Mouse (Mus musculus): ENCODE results near the gene Psmd14. TPM values are rescaled to one million over a fixed set of nuclear protein-coding genes. Genes with fewer than 3 reads are reported as not detected.

The Psmd14 gene
- polyA plus RNA-seq, 1 experiment, result 70.8 TPM

DNA sequence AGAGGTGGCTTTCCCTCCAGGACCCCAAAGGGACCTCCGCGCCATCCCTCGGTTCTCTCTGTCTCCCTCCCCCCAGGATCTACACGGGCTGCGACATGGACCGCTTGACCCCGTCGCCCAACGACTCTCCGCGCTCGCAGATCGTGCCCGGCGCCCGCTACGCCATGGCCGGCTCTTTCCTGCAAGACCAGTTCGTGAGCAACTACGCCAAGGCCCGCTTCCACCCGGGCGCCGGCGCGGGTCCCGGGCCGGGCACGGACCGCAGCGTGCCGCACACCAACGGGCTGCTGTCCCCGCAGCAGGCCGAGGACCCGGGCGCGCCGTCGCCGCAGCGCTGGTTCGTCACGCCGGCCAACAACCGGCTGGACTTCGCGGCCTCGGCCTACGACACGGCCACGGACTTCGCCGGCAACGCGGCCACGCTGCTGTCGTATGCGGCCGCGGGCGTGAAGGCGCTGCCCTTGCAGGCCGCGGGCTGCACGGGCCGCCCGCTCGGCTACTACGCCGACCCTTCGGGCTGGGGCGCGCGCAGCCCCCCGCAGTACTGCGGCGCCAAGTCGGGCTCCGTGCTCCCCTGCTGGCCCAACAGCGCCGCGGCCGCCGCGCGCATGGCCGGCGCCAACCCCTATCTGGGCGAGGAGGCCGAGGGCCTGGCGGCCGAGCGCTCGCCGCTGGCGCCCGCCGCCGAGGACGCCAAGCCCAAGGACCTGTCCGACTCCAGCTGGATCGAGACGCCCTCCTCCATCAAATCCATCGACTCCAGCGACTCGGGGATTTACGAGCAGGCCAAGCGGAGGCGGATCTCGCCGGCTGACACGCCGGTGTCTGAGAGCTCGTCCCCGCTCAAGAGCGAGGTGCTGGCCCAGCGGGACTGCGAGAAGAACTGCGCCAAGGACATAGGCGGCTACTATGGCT is 100.3 kb downstream of the Psmd14 start:
- Histone ChIP-seq H3K27ac (ENCODE audit: control insufficient read depth, insufficient read depth, low read depth, low read length, poor library complexity) (no peak overlapping the region), H3K4me1 (ENCODE audit: control insufficient read depth, insufficient read depth, low read length) (no peaks in the 10 kb centered on the region; the same call in 1 of the 2 replicates), H3K4me3 (replicated peaks; ENCODE audit: control insufficient read depth, low read depth, low read length) (no peak overlapping the region)
- 2% methylated on average over 121 of the region's 121 CpGs for WGBS
- no peak for TF ChIP-seq POLR2A (IDR thresholded peaks at IDR 0.05; ENCODE audit: borderline replicate concordance, control insufficient read depth, low read depth, low read length)
- TF ChIP-seq CTCF (IDR thresholded peaks at IDR 0.05; ENCODE audit: control insufficient read depth, insufficient read depth, low read length), result no peak

DNA sequence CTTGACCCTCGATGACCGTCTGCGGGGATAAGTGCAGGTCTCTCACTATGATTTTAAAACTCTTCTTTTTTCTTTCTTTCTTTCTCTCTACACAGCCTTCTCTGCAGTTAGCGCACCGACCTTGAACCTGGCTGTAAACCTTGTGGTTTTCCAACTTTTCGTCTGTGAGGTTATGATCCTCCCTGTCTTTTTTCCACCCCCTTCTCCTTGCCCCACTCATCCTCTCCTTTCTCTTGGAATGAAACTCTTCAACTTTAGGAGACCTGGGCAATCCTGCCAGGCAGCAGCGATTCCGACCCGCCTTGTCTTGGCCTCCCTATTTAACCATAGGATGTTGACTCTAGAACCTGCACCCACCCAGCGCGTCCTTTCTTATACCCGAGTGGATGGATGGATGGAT is 101.0 kb downstream of the Psmd14 start:
- 6% methylated on average over 12 of the region's 12 CpGs for WGBS
- Histone ChIP-seq H3K4me3 (replicated peaks; ENCODE audit: control insufficient read depth, low read depth, low read length) (no peak overlapping the region), H3K27ac (ENCODE audit: control insufficient read depth, insufficient read depth, low read depth, low read length, poor library complexity) (no peak overlapping the region), H3K4me1 (ENCODE audit: control insufficient read depth, insufficient read depth, low read length) (no peaks in the 10 kb centered on the region; the same call in 1 of the 2 replicates)
- no peak for TF ChIP-seq POLR2A (IDR thresholded peaks at IDR 0.05; ENCODE audit: borderline replicate concordance, control insufficient read depth, low read depth, low read length)
- no peak for TF ChIP-seq CTCF (IDR thresholded peaks at IDR 0.05; ENCODE audit: control insufficient read depth, insufficient read depth, low read length)

DNA sequence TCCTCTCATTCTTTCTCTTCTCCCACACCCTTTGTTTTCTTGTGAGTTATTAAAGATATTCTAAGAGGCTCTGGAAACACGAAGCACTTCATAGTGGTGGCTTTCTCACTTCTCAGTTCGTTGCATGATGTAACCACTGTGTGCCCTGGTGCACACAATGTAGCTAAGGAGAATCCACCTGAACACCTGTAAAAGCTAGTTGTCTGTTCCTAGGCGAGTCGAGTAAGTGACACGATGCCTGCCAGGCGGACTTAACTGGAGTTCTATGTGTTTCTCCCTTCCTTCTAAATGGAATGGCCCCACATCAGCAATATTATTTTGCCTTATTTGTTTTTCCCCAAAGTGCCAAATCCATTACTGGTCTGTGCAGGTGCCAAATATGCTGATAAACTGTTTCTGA is 101.6 kb downstream of the Psmd14 start:
- Histone ChIP-seq H3K4me3 (replicated peaks; ENCODE audit: control insufficient read depth, low read depth, low read length) (no peak overlapping the region), H3K4me1 (ENCODE audit: control insufficient read depth, insufficient read depth, low read length) (no peaks in the 10 kb centered on the region; the same call in 1 of the 2 replicates), H3K27ac (ENCODE audit: control insufficient read depth, insufficient read depth, low read depth, low read length, poor library complexity) (no peak overlapping the region)
- WGBS, result 16% methylated on average over 6 of the region's 6 CpGs
- TF ChIP-seq POLR2A (IDR thresholded peaks at IDR 0.05; ENCODE audit: borderline replicate concordance, control insufficient read depth, low read depth, low read length), result no peak
- TF ChIP-seq CTCF (IDR thresholded peaks at IDR 0.05; ENCODE audit: control insufficient read depth, insufficient read depth, low read length), result no peak

DNA sequence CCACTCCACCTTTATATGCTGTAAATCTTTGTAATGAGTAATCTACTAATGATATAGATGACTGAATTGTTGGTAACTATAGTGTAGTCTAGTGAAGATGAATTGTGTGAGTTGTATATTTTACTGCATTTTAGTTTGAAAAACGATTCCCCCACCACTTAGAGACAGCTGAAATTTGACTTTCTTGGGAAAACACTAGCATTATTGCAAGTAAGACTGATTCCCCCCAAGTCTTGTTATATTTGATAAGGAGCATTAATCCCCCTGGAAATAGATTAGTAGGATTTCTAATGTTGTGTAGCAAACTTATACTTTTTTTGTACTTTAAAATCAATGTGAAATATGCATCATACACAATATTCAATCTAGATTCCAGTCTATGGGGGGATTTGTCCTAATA is 102.0 kb downstream of the Psmd14 start:
- WGBS, result 24% methylated on average over 1 of the region's 1 CpGs
- Histone ChIP-seq H3K27ac (ENCODE audit: control insufficient read depth, insufficient read depth, low read depth, low read length, poor library complexity) (no peak overlapping the region), H3K4me3 (replicated peaks; ENCODE audit: control insufficient read depth, low read depth, low read length) (no peak overlapping the region), H3K4me1 (ENCODE audit: control insufficient read depth, insufficient read depth, low read length) (no peaks in the 10 kb centered on the region; the same call in 1 of the 2 replicates)
- TF ChIP-seq CTCF (IDR thresholded peaks at IDR 0.05; ENCODE audit: control insufficient read depth, insufficient read depth, low read length) (no peak), POLR2A (IDR thresholded peaks at IDR 0.05; ENCODE audit: borderline replicate concordance, control insufficient read depth, low read depth, low read length) (no peak)

DNA sequence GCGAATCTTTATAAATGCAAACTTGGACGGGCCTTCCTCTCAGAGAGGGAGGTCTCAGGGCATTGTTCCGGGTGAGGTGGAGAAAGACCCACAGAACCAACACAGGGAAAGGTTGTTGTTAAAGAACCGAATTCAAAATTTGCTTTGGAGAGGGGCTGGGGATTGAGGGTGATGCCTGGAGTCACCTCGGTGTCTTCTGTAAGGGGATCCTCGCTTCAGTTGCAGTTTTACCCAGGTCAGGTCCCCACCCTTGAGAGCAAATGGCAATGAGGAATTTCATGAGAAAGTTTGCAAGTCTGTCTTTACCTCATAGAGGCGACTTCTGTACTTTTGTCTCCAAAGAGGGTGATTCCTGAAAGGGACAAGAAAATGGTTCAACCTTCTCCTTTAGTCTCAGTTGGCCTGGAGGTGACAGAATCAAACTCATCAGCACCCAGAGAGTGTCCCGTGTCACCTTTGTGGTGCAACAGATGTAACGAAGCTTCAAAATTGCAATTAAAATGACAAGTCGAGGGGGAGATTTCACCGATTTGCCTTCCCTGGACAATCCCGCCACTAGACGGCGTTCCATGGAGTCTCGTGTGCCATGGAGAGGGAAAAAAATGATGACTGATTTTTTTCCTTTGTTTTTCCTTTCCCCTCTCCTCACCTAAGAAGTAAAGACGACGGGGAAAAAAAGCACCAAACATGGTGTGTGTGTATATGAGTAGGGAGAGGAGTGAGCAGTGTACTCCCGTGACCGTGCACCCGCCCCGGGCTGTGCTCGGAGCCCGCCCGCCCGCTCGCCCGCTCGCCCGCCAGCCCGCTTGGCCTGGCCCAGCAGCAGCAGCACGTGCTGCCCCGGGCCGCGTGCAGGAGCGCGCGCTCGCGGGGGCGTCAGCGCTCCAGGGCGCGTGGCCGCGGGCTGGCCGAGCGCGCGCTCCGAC is 103.3 kb downstream of the Psmd14 start:
- WGBS, result 4% methylated on average over 37 of the region's 50 CpGs
- TF ChIP-seq CTCF (IDR thresholded peaks at IDR 0.05; ENCODE audit: control insufficient read depth, insufficient read depth, low read length) (no peak), POLR2A (IDR thresholded peaks at IDR 0.05; ENCODE audit: borderline replicate concordance, control insufficient read depth, low read depth, low read length) (no peak)
- H3K4me1 ChIP-seq (ENCODE audit: control insufficient read depth, insufficient read depth, low read length), result no peaks in the 10 kb centered on the region
- no peak overlapping the region for H3K4me3 ChIP-seq (replicated peaks; ENCODE audit: control insufficient read depth, low read depth, low read length)
- H3K27ac ChIP-seq (ENCODE audit: control insufficient read depth, insufficient read depth, low read depth, low read length, poor library complexity), result no peak overlapping the region

DNA sequence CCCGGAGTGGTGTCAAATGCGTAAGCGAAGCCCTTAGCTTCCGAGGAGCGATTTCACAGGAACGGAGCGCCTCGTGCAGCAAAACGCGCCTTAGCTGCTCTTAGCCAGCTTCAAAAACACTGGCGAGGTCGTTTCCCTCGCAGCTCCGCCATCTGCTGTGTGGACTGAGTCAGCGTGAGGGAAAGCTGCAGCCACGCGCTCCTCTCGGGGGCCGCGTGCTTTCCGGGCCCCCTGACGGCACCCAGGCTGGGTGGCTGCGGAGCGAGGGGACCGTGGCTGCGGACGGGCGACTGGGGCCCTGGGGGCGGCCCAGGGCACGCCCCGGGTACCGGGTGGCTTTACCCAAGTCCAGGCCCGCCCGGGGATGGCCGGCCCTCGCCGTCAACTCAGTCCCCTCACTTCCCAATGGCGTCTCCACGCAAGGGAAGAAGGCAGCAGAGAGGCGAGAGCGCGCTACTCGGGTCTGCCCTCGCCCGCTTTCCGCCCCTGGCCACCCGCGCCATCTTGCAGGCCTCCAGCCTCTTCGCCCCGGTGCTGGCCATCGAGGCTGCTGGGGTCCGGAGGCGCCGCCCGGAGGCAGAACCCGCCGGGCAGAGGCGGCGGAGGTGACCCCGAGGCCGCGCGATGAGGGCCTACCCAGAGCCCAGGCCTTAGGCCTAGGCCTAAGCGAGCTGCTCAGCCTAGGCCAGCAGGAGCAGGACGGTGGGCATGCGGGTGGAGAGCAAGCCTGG is 104.3 kb downstream of the Psmd14 start:
- no peaks in the 10 kb centered on the region for H3K4me1 ChIP-seq (ENCODE audit: control insufficient read depth, insufficient read depth, low read length)
- no peak overlapping the region for H3K27ac ChIP-seq (ENCODE audit: control insufficient read depth, insufficient read depth, low read depth, low read length, poor library complexity)
- 42% methylated on average over 65 of the region's 66 CpGs for whole genome bisulfite sequencing
- TF ChIP-seq POLR2A (IDR thresholded peaks at IDR 0.05; ENCODE audit: borderline replicate concordance, control insufficient read depth, low read depth, low read length), result no peak
- TF ChIP-seq CTCF (IDR thresholded peaks at IDR 0.05; ENCODE audit: control insufficient read depth, insufficient read depth, low read length), result no peak
- H3K4me3 ChIP-seq (replicated peaks; ENCODE audit: control insufficient read depth, low read depth, low read length), result no peak overlapping the region

DNA sequence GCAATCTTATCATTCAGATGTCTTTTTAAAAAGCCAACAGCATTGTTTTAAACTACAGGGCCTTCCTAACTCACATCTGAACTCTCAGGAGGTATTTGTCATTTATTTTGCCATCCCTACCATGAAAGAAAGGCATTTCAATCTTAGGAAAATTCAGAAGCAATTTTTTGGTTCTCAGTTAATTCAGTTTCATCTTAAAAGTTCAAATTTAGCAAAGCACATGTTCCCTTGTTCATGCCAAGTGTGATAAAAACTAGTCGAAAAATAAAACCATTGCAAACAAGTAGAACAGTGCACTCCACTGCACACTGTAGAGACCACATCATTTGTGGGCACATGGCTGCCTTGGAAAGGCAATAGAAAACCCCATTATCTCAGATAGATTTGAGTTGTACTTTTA is 106.7 kb downstream of the Psmd14 start:
- Histone ChIP-seq H3K4me3 (replicated peaks; ENCODE audit: control insufficient read depth, low read depth, low read length) (no peak overlapping the region), H3K27ac (ENCODE audit: control insufficient read depth, insufficient read depth, low read depth, low read length, poor library complexity) (no peak overlapping the region), H3K4me1 (ENCODE audit: control insufficient read depth, insufficient read depth, low read length) (no peaks in the 10 kb centered on the region)
- TF ChIP-seq POLR2A (IDR thresholded peaks at IDR 0.05; ENCODE audit: borderline replicate concordance, control insufficient read depth, low read depth, low read length) (no peak), CTCF (IDR thresholded peaks at IDR 0.05; ENCODE audit: control insufficient read depth, insufficient read depth, low read length) (no peak)
- WGBS, result 69% methylated on average over 1 of the region's 1 CpGs

Data from bone marrow, adult 2 months (tissue).